Mouse (Mus musculus): Measurements from ENCODE around the gene Csnk2b.

Csnk2b gene

GRCm38 (mm10) chr17:35120745-35121142, 1.1 kb downstream of the Csnk2b start:
- DNase-seq (ENCODE audit: low spot score): peak; percentile 79

DNA sequence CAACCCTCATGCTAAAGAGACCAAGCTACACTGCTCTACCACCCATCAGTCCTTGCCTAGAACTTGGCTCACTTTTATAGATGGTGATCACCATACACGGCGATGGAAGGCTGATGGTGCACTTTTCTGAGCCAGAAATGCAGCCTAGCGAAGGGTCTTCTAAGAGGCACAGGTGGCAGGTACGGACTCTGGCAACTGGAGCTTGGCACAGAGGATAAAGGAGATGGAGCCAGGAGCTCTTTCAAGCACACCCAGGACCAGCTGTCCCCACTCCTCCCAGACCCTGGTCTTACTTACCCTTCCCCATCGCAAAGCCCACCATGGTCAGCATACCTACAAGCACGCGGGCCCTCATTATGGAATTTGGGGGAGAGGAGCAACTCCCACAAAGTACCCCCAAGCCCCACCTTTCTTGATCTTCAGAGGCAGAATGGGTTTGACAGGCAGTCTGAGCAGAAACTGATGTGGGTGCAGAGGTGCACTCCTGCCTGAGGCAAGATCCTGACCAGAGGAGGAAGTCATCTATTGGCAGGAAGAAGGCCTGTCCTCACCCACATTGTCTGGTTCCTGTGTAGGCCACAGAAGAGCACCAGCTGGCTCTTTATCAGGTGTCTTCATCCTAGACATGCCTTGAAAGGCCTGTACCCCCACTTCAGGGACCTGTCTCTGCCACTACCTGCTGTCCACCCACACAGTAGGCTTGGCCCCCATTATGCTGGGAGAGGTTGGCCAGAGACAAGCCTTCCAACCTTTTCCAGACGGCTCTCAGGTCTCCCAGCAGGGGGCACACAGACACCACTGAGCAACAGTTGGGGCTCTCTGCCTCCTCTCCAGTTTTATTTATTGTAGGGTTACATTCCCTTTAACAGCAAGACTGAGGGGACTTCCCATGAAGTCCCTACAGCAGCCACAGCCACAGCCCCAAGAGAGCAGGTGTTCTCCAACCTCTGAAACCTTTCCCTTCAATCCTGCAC, 6.5 kb downstream of the Csnk2b start, which contains the start of gene Ly6g5b:
Ly6g5b (minus strand) TSS at position 383 of the 974 bp plus-strand sequence.
- peak; percentile 71 for DNase-seq (ENCODE audit: low spot score)

DNA sequence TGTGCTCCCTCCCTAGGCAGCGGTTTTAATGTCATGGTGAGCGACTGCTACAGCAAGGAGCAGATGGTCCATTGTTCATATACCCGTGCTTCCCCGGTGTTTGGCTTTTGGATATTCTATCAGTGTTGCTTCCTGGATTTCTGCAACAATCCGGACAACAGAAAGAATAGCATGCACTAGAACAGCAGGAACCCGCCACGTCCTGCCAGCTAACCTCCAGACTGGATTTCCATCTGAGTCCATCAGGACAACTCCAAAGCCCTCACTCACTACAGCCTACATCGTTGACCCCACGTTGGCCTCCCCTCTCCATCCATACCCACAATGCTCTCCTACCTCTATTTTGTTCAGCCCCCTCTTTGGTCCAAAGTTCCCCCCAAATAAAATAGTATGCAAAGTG, 10.1 kb downstream of the Csnk2b start:
- no peak for DNase-seq (ENCODE audit: low spot score)

GRCm38 (mm10) chr17:35108097-35108496, 13.8 kb downstream of the Csnk2b start, which contains the start of gene Ly6g5c:
Gene Ly6g5c, plus strand, starts transcription at chr17:35108279.
- no peak for DNase-seq (ENCODE audit: low spot score)

- no peak for DNase-seq (ENCODE audit: low spot score)
Measured at GRCm38 (mm10) chr17:35106522-35106921, 15.3 kb downstream of the Csnk2b start.

DNA sequence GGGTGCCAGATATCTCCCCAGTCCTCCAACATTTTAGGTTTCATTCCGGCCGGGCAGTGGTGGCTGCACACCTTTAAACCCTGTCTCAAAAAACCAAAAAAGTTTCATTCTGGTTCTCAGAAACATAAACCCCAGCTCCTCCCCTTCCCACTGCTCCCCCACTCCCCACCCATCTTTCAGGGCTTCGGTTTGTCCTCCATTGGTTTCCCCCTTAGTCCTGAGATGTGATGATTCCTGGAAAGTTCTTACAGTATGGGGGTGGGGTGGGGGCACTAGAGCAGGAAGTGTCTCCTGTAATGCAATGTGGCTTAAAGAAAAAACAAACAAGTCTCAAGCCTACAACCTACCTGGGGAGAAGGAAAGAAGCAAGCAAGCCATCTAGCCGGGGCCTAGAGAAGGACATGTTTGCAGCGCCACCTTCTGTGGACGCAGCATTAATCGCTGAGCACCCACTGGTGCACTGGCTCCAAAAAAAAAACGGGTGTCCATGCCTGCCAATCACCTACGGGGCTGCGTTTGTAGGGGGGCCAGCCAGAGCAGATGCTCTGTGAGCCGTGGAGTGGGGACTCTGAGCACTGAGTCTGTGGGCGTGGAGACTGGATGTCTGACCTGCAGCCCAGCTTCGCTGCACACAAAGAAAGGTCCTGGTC, 16.0 kb downstream of the Csnk2b start:
- DNase-seq (ENCODE audit: low spot score): peak; percentile 64

- no peak for DNase-seq (ENCODE audit: low spot score)
Measured at GRCm38 (mm10) chr17:35104754-35105153, 17.1 kb downstream of the Csnk2b start.

DNA sequence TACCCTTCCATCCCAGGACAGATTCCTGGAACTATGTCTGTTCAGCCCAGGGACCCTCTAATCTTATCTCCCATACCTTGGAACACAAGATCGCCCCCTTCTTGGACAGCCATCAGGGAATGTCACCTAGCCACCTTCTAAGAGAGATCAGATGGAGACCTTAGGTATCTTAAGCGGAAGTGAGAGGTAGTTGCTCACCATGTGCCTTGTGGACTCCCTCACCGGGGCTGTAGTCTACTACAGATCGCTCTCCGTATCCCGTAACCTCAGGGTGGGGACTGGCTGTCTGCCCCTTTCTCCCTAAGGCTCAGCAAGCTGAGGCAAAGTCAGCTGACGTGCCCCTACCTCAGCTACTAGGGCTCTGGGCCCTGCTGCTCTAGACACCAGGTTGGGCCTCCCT, 17.8 kb downstream of the Csnk2b start:
- no peak for DNase-seq (ENCODE audit: low spot score)

- no peak for DNase-seq (ENCODE audit: low spot score)
Measured at GRCm38 (mm10) chr17:35103221-35103690, 18.6 kb downstream of the Csnk2b start.

DNA sequence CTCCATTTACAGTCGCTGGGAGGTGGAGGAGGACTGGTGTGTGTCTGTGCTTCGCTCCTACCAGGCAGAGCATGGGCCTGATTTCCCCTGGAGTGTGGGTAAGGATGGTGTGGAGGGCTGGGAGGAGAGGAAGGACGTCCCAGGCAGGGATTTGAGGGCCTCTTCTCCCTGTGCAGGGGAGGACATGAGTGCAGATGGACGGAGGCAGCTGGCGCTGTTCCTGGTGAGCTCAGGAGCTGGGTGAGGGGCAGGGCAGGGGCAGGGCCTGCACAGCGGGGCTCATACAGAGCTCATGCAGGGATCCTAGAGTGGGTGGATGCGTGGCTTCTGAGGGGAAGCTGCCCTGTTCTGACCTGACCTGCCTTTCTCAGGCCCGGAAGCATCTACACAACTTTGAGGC, 19.6 kb downstream of the Csnk2b start:
- no peak for DNase-seq (ENCODE audit: low spot score)

DNA sequence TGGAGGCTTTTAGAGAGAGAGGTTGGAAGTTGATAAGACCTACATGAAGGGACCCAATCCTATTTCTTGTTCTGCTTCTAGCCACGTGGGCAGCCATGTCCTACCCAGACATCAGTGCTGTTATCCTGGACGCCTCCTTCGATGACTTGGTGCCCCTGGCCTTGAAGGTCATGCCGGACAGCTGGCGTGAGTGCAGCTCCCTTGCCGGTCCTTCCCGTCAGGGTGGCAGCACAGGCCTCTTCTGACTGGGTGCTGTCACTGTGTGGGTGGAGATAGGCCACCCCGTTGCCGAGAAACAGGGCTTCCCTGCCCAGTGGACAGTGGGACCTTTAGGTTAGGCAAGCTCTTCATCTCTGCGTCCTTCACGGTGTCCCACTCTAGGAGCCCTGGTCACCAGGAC, 20.7 kb downstream of the Csnk2b start:
- DNase-seq (ENCODE audit: low spot score): no peak

GRCm38 (mm10) chr17:35100196-35100765, 21.6 kb downstream of the Csnk2b start:
- no peak for DNase-seq (ENCODE audit: low spot score)

DNA sequence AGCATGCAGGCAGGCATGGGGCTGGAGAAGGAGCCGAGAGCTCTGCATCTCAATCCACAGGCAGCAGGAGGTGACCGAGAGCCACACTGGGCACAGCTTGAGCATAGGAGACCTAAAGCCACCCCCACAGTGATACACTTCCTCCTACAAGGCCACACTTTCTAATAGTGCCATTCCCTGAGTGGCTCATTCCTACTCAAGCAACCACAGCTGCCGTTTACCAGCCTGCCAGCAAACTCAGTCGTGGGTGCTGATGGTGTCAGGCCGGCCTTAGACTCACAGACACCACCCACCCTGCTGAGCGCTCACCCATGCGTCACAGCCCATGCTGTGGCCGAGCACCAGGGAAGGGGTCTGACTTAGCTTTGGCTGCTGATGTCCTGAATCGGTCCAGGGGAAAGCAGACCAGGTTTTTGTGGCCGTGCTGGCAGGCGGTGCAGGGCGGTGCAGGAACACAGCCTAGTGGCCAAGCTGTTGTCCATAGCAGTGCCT, 24.6 kb downstream of the Csnk2b start:
- no peak for DNase-seq (ENCODE audit: low spot score)

GRCm38 (mm10) chr17:35096597-35096996, 25.3 kb downstream of the Csnk2b start:
- DNase-seq (ENCODE audit: low spot score): no peak

DNA sequence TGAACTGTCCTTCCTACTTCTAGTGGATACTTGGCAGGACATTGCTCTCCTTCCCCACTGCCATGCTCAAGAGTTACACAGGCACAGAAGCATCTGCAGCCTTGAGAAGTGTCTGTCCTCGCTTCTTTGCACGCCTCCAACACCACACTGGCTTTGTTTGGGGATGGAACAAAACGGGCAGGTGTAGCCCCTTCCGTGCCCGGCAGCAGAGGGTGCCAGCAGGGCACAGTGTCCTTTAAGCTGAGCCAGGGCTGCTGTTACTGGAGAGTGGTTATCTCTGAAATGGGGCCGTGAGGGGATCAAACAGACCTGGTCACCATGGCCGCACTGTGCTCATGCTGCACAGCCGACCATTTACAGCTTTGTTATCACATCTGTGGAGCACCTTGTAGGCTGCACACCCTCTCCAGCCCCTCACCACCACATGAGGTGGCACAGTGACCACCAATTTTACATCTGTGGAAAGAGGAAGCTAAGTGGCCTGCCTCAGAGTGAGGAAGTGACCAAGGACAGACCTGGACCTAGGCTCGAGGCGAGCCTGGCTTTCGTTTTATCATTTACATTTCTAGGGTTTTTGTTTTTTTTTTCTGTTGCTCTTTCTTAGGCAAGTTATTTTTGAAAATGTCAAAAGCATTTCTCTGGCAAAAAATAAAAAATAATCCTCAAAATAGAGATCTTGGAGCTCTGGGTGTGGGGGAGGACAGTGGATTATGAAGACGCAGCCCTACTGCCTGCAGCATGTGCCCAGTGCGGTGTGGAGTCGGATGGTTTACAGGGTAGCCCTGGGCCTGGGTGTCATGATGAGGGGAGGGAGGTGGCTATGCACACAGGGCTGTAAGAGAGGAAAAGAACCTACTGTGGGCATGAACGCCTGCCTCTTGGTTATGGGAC, 27.1 kb downstream of the Csnk2b start:
- DNase-seq (ENCODE audit: low spot score): no peak

GRCm38 (mm10) chr17:35092403-35093198, 29.3 kb downstream of the Csnk2b start:
- no peak for DNase-seq (ENCODE audit: low spot score)

GRCm38 (mm10) chr17:35090166-35090932, 31.5 kb downstream of the Csnk2b start:
- no peak for DNase-seq (ENCODE audit: low spot score)

GRCm38 (mm10) chr17:35088825-35089644, 32.8 kb downstream of the Csnk2b start, which contains the start of gene Abhd16a:
Gene Abhd16a, plus strand, starts transcription at chr17:35089263.
- DNase-seq (ENCODE audit: low spot score): peak; percentile 93

DNA sequence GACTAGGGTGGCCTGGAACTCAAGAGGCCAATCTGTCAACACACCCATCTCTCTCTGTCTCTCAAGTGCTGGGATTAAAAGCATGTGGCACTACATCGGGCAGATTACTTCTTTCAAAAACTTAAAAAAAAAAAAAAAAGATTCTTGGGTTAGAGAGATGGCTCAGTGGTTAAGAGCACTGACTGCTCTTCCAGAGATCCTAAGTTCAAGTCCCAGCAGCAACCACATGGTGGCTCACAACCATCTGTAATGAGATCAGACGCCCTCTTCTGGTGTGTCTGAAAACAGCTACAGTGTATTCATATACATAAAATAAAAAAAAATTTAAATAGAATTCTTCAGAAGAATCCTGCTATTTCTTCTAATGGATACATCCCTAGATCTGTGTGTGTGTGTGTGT, 33.7 kb downstream of the Csnk2b start:
- DNase-seq (ENCODE audit: low spot score): no peak
